Mouse (Mus musculus) testis, postnatal 14 days (tissue): ENCODE data around the gene Uspl1.
"Not testable (repeated sequence)": the region's sequence is repeated elsewhere in the genome, so short reads cannot be mapped to it uniquely, and the experiment has no call there.

Source experiments
- DNase-seq: peaks from one replicate; pipeline ENCODE4 v3.0.0; 2021; ENCODE audit warnings: low spot score

Uspl1 gene

GRCm38 (mm10) chr5:149184104-149184843, at the start of gene Uspl1, which contains the start of gene Hmgb1:
Gene Uspl1, plus strand, starts transcription at chr5:149184350.
Gene Hmgb1, minus strand, starts transcription at chr5:149184489.
- DNase-seq, result peak; percentile 99

DNA sequence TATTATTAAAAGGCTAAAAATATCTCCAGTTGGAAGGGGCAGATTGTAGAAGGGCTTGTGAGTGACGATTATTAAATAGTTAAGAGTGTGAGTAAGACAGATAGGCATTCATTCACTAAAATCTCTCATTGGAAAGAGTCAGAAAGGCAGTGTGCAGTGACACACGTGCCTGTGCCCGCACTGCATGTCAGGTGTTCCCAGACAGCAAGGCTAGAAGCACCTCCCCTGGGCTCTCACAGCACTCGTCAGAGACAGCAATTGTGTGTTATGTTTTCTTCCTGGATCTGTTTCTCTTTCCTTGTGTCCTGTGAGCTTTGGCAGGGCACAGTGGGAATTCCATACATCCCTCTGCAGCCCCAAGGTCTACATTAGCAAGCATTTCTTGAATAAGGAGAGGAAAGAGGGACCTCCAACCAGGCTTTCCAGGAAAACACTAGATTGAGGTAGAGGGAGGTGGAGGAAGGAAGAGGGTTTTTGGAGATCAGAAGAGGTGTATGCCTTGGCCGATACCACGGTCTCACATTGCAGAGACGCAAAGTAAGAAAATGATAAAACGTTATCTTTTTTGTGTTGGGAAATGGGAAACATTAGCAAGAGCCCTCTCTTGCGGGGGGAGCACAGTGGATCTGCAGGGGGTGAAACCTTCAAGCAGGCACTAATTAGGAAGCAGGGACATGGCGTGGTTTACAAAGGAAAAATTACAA, 49.2 kb upstream of the Uspl1 start:
- no peak for DNase-seq

DNA sequence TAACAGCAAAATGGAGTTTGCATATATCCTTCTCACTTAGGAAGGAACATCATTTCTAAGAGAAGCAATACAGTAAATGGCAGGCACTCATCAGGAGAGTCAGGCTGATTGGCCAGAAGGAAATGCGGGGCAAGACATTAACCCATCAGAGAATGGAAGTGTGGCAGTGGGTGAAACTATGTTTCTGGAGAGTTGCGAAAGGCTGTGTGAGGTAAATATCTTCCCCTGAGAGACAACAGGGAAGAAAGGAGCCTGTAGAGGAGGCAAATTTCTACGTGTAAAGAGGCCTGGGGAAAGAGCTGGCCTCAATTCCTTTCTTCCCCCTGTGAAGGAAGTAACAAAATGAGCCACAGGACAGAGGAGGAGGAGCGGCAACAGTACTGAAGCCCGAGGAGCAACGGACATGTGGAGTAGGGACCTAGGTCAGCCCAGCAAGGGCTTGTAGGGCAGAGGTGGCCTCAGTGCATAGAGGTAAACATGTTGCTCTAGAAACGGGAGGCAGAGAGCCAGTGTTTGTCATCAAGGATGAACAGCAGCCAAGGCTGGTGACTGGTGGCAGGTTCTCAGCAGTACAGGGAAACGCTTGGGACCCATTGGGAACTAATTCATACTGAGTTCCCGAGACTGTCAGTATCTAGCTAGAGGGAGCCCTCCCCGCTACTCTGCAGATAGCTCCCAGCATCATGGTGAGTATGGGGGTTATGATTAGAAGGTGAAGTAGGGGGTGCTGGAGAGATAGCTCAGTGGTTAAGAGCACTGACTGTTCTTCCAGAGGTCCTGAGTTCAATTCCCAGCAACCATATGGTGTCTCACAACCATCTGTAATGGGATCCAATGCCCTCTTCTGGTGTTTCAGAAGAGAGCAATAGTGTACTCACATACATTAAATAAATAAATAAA, 48.4 kb upstream of the Uspl1 start:
- no peak for DNase-seq

DNA sequence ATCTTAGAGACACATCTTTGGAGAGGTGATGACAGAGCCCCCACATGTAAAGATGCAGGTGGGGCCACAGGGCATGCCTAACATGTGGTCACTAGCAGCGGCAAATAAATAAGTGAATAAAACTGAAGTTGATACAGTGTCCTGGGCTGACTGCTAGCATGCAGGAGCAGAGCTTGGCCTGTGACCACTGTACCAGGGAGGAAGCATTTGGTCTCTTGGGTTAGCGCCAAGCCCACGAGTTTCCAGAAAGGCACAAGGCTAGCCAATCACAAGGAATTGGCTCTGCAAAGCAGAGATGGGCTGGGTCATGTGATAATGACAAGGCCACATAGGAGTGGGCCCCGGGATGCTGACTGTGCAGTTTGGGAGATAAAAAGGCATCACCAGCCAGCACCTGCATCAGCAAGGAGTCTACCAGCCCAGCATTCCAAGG, 47.2 kb upstream of the Uspl1 start:
- peak; percentile 55 for DNase-seq

GRCm38 (mm10) chr5:149137447-149137846, 46.7 kb upstream of the Uspl1 start:
- no peak for DNase-seq

GRCm38 (mm10) chr5:149138087-149138486, 46.1 kb upstream of the Uspl1 start:
- not testable (repeated sequence) for DNase-seq

GRCm38 (mm10) chr5:149140336-149140735, 43.8 kb upstream of the Uspl1 start:
- DNase-seq, result peak; percentile 27

DNA sequence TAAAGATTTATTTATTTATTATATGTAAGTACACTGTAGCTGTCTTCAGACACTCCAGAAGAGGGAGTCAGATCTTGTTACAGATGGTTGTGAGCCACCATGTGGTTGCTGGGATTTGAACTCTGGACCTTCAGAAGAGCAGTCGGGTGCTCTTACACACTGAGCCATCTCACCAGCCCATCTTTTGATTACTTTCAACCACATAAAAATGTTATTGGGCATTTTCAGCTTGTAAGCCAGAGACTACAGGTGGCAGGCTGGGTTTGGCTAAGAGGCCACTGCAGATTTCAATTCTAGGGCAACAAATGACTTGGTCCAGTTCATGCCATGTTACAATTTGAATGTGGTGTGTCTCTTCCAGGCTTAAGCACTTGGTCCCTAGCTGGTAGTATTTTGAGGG, 43.0 kb upstream of the Uspl1 start:
- not testable (repeated sequence) for DNase-seq

GRCm38 (mm10) chr5:149143766-149144375, 40.3 kb upstream of the Uspl1 start:
- DNase-seq, result peak; percentile 28

GRCm38 (mm10) chr5:149146691-149147090, 37.5 kb upstream of the Uspl1 start:
- no peak for DNase-seq

GRCm38 (mm10) chr5:149147386-149148000, 36.7 kb upstream of the Uspl1 start:
- no peak for DNase-seq

DNA sequence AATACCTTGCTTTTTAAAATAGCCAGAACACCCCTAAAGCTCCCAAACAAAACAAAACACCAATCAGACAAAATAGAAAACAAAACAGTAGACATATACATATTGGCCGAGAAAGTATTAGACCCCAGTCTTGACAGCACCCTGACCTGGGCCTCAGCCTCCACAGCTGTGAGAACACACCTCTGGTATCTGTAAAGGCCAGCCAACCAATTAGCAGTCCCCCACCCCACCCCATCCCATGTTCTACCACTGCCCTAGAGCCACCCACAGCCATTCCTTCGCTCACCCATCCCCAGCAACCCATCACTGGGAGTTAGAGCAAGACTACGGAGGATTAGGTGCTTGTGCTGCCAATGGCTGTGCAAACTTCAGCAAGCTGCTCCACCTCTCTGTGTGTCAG, 33.3 kb upstream of the Uspl1 start:
- no peak for DNase-seq

- no peak for DNase-seq
Observed at GRCm38 (mm10) chr5:149152063-149152773, 31.9 kb upstream of the Uspl1 start.

GRCm38 (mm10) chr5:149152774-149153155, 31.4 kb upstream of the Uspl1 start:
- DNase-seq, result peak; percentile 36

- DNase-seq, result no peak
Observed at GRCm38 (mm10) chr5:149156886-149157563, 27.1 kb upstream of the Uspl1 start.

GRCm38 (mm10) chr5:149159021-149159420, 25.1 kb upstream of the Uspl1 start:
- DNase-seq, result no peak

DNA sequence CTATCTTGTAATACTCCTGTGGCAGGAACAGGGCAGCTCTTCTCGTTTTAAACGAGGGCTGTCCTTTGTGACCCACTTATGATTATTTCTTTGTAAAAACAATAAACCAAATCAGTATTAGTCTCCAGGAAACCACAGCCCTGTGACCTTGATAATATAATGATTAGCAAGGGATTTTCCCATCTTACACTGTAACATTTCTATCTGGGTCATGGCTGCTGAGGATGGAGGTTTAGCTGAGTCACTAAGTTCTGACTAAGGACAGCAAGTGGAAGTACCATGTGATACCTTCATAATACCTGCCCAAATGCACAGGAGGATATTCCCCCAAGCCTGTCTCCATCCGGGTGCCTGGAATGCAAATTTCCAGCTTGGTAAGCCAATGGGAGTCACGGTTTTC, 23.7 kb upstream of the Uspl1 start:
- DNase-seq, result no peak

DNA sequence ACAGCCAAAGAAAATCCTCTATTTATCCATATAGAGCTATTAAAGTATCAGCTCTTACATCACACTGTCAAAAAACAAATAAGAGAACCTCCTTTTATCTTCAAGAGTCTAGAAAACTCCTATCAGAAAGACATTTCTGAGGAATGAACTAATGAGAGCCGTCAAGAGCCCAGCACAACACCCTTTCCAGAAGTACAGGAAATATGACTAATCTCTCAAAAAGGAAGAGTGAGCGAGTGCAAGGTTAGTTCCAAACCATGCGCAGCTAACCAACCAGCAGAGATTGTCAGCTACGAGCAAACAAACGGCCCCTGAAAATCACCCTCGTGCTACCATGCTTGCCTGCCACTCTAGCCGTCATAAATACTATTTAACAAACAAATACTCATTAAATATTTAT, 21.3 kb upstream of the Uspl1 start:
- no peak for DNase-seq

- DNase-seq, result no peak
Observed at GRCm38 (mm10) chr5:149164881-149165280, 19.3 kb upstream of the Uspl1 start.

DNA sequence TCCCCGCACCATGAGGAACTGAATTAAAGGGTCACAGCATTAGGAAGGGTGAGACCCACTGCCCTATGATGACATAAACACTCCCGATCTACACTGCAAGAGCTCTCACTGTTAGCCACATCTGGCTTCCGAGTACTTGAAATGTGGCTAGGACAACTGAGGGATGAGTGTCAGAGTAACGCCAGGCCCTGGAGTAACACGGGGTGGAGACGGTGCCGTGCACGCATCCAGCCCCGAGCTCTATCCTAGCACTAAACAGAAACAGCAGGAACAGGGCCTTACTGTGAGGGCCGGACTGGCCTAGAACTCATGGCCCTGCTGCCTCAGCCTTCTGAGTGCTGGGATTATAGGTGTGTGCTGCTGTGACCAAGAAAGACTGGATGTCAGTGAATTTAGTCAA, 18.1 kb upstream of the Uspl1 start:
- DNase-seq, result no peak
